Mouse (Mus musculus): ENCODE data around the gene Olfr418.
"Not testable (repeated sequence)": the region's sequence is repeated elsewhere in the genome, so short reads cannot be mapped to it uniquely, and the experiment has no call there.

Gene Olfr418

GRCm38 (mm10) chr1:173265701-173266100, at the start of gene Olfr418:
Gene Olfr418, plus strand, starts transcription at chr1:173266001.
- DNase-seq (ENCODE audit: low read depth, low spot score), result no peak

GRCm38 (mm10) chr1:173216481-173216880, 49.3 kb upstream of the Olfr418 start:
- no peak for DNase-seq (ENCODE audit: low read depth, low spot score)

GRCm38 (mm10) chr1:173227081-173227480, 38.7 kb upstream of the Olfr418 start, which contains the start of gene Fcer1a:
Gene Fcer1a, minus strand, starts transcription at chr1:173227214.
- no peak for DNase-seq (ENCODE audit: low read depth, low spot score)

GRCm38 (mm10) chr1:173237004-173237403, 28.8 kb upstream of the Olfr418 start:
- not testable (repeated sequence) for DNase-seq (ENCODE audit: low read depth, low spot score)

GRCm38 (mm10) chr1:173249888-173250287, 15.9 kb upstream of the Olfr418 start:
- no peak for DNase-seq (ENCODE audit: low read depth, low spot score)

- DNase-seq (ENCODE audit: low read depth, low spot score), result no peak
These were observed 11.9 kb downstream of the Olfr418 start, which contains the start of gene Mptx2 for GRCm38 (mm10) chr1:173277677-173278076. Gene Mptx2, minus strand, starts transcription at chr1:173277777.

GRCm38 (mm10) chr1:173302795-173303194, 37.0 kb downstream of the Olfr418 start:
- DNase-seq (ENCODE audit: low read depth, low spot score), result not testable (repeated sequence)

GRCm38 (mm10) chr1:173313535-173314050, 47.8 kb downstream of the Olfr418 start:
- DNase-seq (ENCODE audit: low read depth, low spot score), result not testable (repeated sequence)

GRCm38 (mm10) chr1:173315725-173316124, 49.9 kb downstream of the Olfr418 start:
- DNase-seq (ENCODE audit: low read depth, low spot score), result no peak

GRCm38 (mm10) chr1:173317925-173318477, 52.2 kb downstream of the Olfr418 start:
- no peak for DNase-seq (ENCODE audit: low read depth, low spot score)

GRCm38 (mm10) chr1:173321593-173322248, 55.9 kb downstream of the Olfr418 start:
- DNase-seq (ENCODE audit: low read depth, low spot score), result no peak

- no peak for DNase-seq (ENCODE audit: low read depth, low spot score)
These were observed 56.4 kb downstream of the Olfr418 start for GRCm38 (mm10) chr1:173322249-173322627.
